ENCODE assay signal across 8 mouse cellular contexts in genomic region chr12:110888606-110889005, GRCm38 (mm10). TPM values are rescaled to one million over a fixed set of nuclear protein-coding genes. Genes with fewer than 3 reads are reported as not detected.
A peak's percentile ranks its signal among the peaks of the same experiment; 100 is the strongest.
DNase-seq lines count a peak whose midpoint lies in the region; ATAC-seq and TF ChIP-seq lines count a peak whose summit lies in the region.

No protein-coding gene starts in this region.

- no peak for TF ChIP-seq CTCF in heart, postnatal 0 days (IDR thresholded peaks at IDR 0.05; ENCODE audit: low read depth)
- no peak for TF ChIP-seq CTCF in E14TG2a.4 (conservative IDR thresholded peaks at IDR 0.05; ENCODE audit: low read length)

- H3K4me2 ChIP-seq in heart, postnatal 0 days (ENCODE audit: low read depth, low read length), result peak overlapping the region; percentile 89
- H3K4me2 ChIP-seq in embryonic facial prominence, embryonic 12.5 days (replicated peaks), result peak overlapping the region; percentile 92
- H3K4me2 ChIP-seq in limb, embryonic 11.5 days (ENCODE audit: low read depth, severe bottlenecking), result peak overlapping the region; percentile 90
- peak overlapping the region; percentile 98 for H3K4me2 ChIP-seq in neural tube, embryonic 13.5 days

- 0 out of 2 replicates have a peak, but pooled peaks cover 8% of the 10 kb centered on the region for H3K4me1 ChIP-seq in heart, postnatal 0 days (ENCODE audit: control insufficient read depth, insufficient read depth)
- peaks cover 44% of the 10 kb centered on the region for H3K4me1 ChIP-seq in E14TG2a.4 (replicated peaks; ENCODE audit: low read depth, low read length)
- peaks cover 17% of the 10 kb centered on the region; the same call in 1 of the 2 replicates for H3K4me1 ChIP-seq in embryonic facial prominence, embryonic 12.5 days
- H3K4me1 ChIP-seq in limb, embryonic 11.5 days (ENCODE audit: control insufficient read depth, insufficient read depth, low read length), result peaks cover 2% of the 10 kb centered on the region; the same call in 1 of the 2 replicates
- H3K4me1 ChIP-seq in neural tube, embryonic 13.5 days (replicated peaks), result peaks cover 22% of the 10 kb centered on the region

- H3K27me3 ChIP-seq in heart, postnatal 0 days (ENCODE audit: control insufficient read depth, insufficient read depth, low read length), result no peaks in the 10 kb centered on the region
- peaks cover 5% of the 10 kb centered on the region for H3K27me3 ChIP-seq in E14TG2a.4 (ENCODE audit: insufficient read depth, low read length)
- H3K27me3 ChIP-seq in embryonic facial prominence, embryonic 12.5 days, result no peaks in the 10 kb centered on the region
- no peaks in the 10 kb centered on the region for H3K27me3 ChIP-seq in limb, embryonic 11.5 days (ENCODE audit: control insufficient read depth, insufficient read depth, low read length)
- no peaks in the 10 kb centered on the region for H3K27me3 ChIP-seq in neural tube, embryonic 13.5 days

- H3K9me3 ChIP-seq in heart, postnatal 0 days (replicated peaks; ENCODE audit: control insufficient read depth, low read length), result no peaks in the 10 kb centered on the region
- H3K9me3 ChIP-seq in E14TG2a.4 (ENCODE audit: low read length), result no peaks in the 10 kb centered on the region
- H3K9me3 ChIP-seq in embryonic facial prominence, embryonic 12.5 days, result no peaks in the 10 kb centered on the region
- H3K9me3 ChIP-seq in limb, embryonic 11.5 days (ENCODE audit: control insufficient read depth, low read length), result no peaks in the 10 kb centered on the region
- no peaks in the 10 kb centered on the region for H3K9me3 ChIP-seq in neural tube, embryonic 13.5 days

- intact Hi-C loops in heart, postnatal 10 days (cut with DNase I), result no loop called here
- intact Hi-C loops in left cerebral cortex, postnatal 10 days (cut with DNase I), result no loop called here

- TF ChIP-seq EP300 in heart, postnatal 0 days (IDR thresholded peaks at IDR 0.05; ENCODE audit: low read depth), result no peak

- WGBS in heart, postnatal 0 days, result under 1% methylated on average over 25 of the region's 25 CpGs
- under 1% methylated on average over 25 of the region's 25 CpGs for WGBS in embryonic facial prominence, embryonic 12.5 days
- under 1% methylated on average over 25 of the region's 25 CpGs for WGBS in limb, embryonic 11.5 days
- 1% methylated on average over 25 of the region's 25 CpGs for WGBS in neural tube, embryonic 13.5 days

- H3K9ac ChIP-seq in heart, postnatal 0 days (replicated peaks; ENCODE audit: low read depth, low read length), result peak overlapping the region; percentile 70
- peak overlapping the region; percentile 75 for H3K9ac ChIP-seq in embryonic facial prominence, embryonic 12.5 days
- peak overlapping the region; percentile 82 for H3K9ac ChIP-seq in limb, embryonic 11.5 days (ENCODE audit: low read length)
- peak overlapping the region; percentile 92 for H3K9ac ChIP-seq in neural tube, embryonic 13.5 days

- peak; percentile 20 for ATAC-seq in heart, postnatal 0 days (ENCODE audit: insufficient read depth, low read depth)
- ATAC-seq in embryonic facial prominence, embryonic 12.5 days (ENCODE audit: insufficient number of reproducible peaks, insufficient read depth, low FRiP score, low TSS enrichment), result peak; percentile 19
- ATAC-seq in limb, embryonic 11.5 days (ENCODE audit: insufficient number of reproducible peaks, low FRiP score, low TSS enrichment, low read depth), result 0 out of 2 replicates have a peak, but pooled peaks have one; percentile 11
- peak; percentile 73 for ATAC-seq in neural tube, embryonic 13.5 days (ENCODE audit: low read depth)

- H3K36me3 ChIP-seq in heart, postnatal 0 days (replicated peaks; ENCODE audit: control insufficient read depth, insufficient read depth, low read length), result no peaks in the 10 kb centered on the region
- peaks cover 33% of the 10 kb centered on the region for H3K36me3 ChIP-seq in E14TG2a.4 (ENCODE audit: insufficient read depth, low read length)
- peaks cover 4% of the 10 kb centered on the region; the same call in 1 of the 2 replicates for H3K36me3 ChIP-seq in embryonic facial prominence, embryonic 12.5 days
- no peaks in the 10 kb centered on the region for H3K36me3 ChIP-seq in limb, embryonic 11.5 days (ENCODE audit: control insufficient read depth, insufficient read depth, low read length)
- peaks cover 2% of the 10 kb centered on the region for H3K36me3 ChIP-seq in neural tube, embryonic 13.5 days

- no peak for DNase-seq in heart, postnatal 0 days (ENCODE audit: low spot score)
- no peak for DNase-seq in heart, postnatal 10 days
- DNase-seq in limb, embryonic 11.5 days (ENCODE audit: low spot score), result no peak
- DNase-seq in spleen, postnatal 4 days (ENCODE audit: low spot score in 2 of 2), result no peak
- DNase-seq in left cerebral cortex, postnatal 10 days (ENCODE audit: extremely low spot score in 1 of 2, low spot score in 2 of 2), result no peak

- peak overlapping the region; percentile 88 for H3K4me3 ChIP-seq in heart, postnatal 0 days (ENCODE audit: low read depth, low read length)
- peak overlapping the region; percentile 95 for H3K4me3 ChIP-seq in E14TG2a.4 (replicated peaks; ENCODE audit: low read length)
- peak overlapping the region; percentile 73 for H3K4me3 ChIP-seq in embryonic facial prominence, embryonic 12.5 days
- H3K4me3 ChIP-seq in limb, embryonic 11.5 days (ENCODE audit: low read depth, low read length), result peak overlapping the region; percentile 91
- H3K4me3 ChIP-seq in neural tube, embryonic 13.5 days, result peak overlapping the region; percentile 85

- peak overlapping the region; percentile 13 for H3K27ac ChIP-seq in heart, postnatal 0 days (ENCODE audit: low read depth)
- H3K27ac ChIP-seq in embryonic facial prominence, embryonic 12.5 days, result no peak overlapping the region
- H3K27ac ChIP-seq in limb, embryonic 11.5 days (replicated peaks; ENCODE audit: low read depth, low read length), result no peak overlapping the region
- 0 out of 2 replicates have a peak overlapping the region, but pooled peaks have one; percentile 42 for H3K27ac ChIP-seq in neural tube, embryonic 13.5 days (replicated peaks)

RNA-seq across cellular contexts. Expression of gene Cinp, which starts 0.3 kb away (rescaled TPM):
- total RNA-seq in heart, postnatal 0 days (2014; rRNA removed; ENCODE audit: low replicate concordance), result 59.1 and 91.0 TPM in 2 replicates
- 44.0 and 47.8 TPM in 2 replicates for polyA plus RNA-seq in heart, postnatal 0 days (2015; fragmentation: Nextera tagmentation; extraction: Ambion mirVana)
- 10 to 100 TPM; 37.0 to 43.9 TPM for total RNA-seq in heart, postnatal 10 days (2021)
- 70.0 and 75.6 TPM in 2 replicates for polyA plus RNA-seq in embryonic facial prominence, embryonic 12.5 days (2016; fragmentation: Nextera tagmentation; extraction: Ambion mirVana)
- 83.2 and 84.8 TPM in 2 replicates for polyA plus RNA-seq in limb, embryonic 11.5 days (2014; fragmentation: Nextera tagmentation; extraction: Ambion mirVana)
- polyA plus RNA-seq in neural tube, embryonic 13.5 days (2015; fragmentation: Nextera tagmentation; extraction: Ambion mirVana), result 66.0 and 66.9 TPM in 2 replicates
- total RNA-seq in left cerebral cortex, postnatal 10 days (2021), result 100 to 1,000 TPM in 1 of 2 experiments, 10 to 100 TPM in 1; 89.1 to 106 TPM

RNA-seq across cellular contexts. Expression of gene Tecpr2, which starts 0.5 kb away (rescaled TPM):
- total RNA-seq in heart, postnatal 0 days (2014; rRNA removed; ENCODE audit: low replicate concordance), result 4.1 and 4.7 TPM in 2 replicates
- polyA plus RNA-seq in heart, postnatal 0 days (2015; fragmentation: Nextera tagmentation; extraction: Ambion mirVana), result 1.3 and 1.4 TPM in 2 replicates
- total RNA-seq in heart, postnatal 10 days (2021), result 1 to 10 TPM; 5.2 to 6.3 TPM
- polyA plus RNA-seq in embryonic facial prominence, embryonic 12.5 days (2016; fragmentation: Nextera tagmentation; extraction: Ambion mirVana), result 5.7 and 6.2 TPM in 2 replicates
- polyA plus RNA-seq in limb, embryonic 11.5 days (2014; fragmentation: Nextera tagmentation; extraction: Ambion mirVana), result 4.2 and 4.9 TPM in 2 replicates
- polyA plus RNA-seq in neural tube, embryonic 13.5 days (2015; fragmentation: Nextera tagmentation; extraction: Ambion mirVana), result 6.1 and 6.3 TPM in 2 replicates
- 10 to 100 TPM; 35.1 to 36.2 TPM for total RNA-seq in left cerebral cortex, postnatal 10 days (2021)

RNA-seq across cellular contexts. Expression of gene Zfp839, which starts 38.6 kb away (rescaled TPM):
- 4.1 and 6.3 TPM in 2 replicates for total RNA-seq in heart, postnatal 0 days (2014; rRNA removed; ENCODE audit: low replicate concordance)
- 2.6 and 3.2 TPM in 2 replicates for polyA plus RNA-seq in heart, postnatal 0 days (2015; fragmentation: Nextera tagmentation; extraction: Ambion mirVana)
- 1 to 10 TPM; 7.1 to 7.4 TPM for total RNA-seq in heart, postnatal 10 days (2021)
- 8.9 and 9.0 TPM in 2 replicates for polyA plus RNA-seq in embryonic facial prominence, embryonic 12.5 days (2016; fragmentation: Nextera tagmentation; extraction: Ambion mirVana)
- 4.3 and 4.8 TPM in 2 replicates for polyA plus RNA-seq in limb, embryonic 11.5 days (2014; fragmentation: Nextera tagmentation; extraction: Ambion mirVana)
- 3.9 and 4.3 TPM in 2 replicates for polyA plus RNA-seq in neural tube, embryonic 13.5 days (2015; fragmentation: Nextera tagmentation; extraction: Ambion mirVana)
- total RNA-seq in left cerebral cortex, postnatal 10 days (2021), result 1 to 10 TPM; 8.6 to 8.9 TPM

RNA-seq across cellular contexts. Expression of gene Mok, which starts 47.9 kb away (rescaled TPM):
- total RNA-seq in heart, postnatal 0 days (2014; rRNA removed; ENCODE audit: low replicate concordance), result 3.1 and 7.4 TPM in 2 replicates
- polyA plus RNA-seq in heart, postnatal 0 days (2015; fragmentation: Nextera tagmentation; extraction: Ambion mirVana), result 2.2 and 2.3 TPM in 2 replicates
- under 1 TPM; 0.57 to 0.62 TPM for total RNA-seq in heart, postnatal 10 days (2021)
- 6.2 and 7.2 TPM in 2 replicates for polyA plus RNA-seq in embryonic facial prominence, embryonic 12.5 days (2016; fragmentation: Nextera tagmentation; extraction: Ambion mirVana)
- polyA plus RNA-seq in limb, embryonic 11.5 days (2014; fragmentation: Nextera tagmentation; extraction: Ambion mirVana), result 5.9 and 7.1 TPM in 2 replicates
- 10.8 and 11.7 TPM in 2 replicates for polyA plus RNA-seq in neural tube, embryonic 13.5 days (2015; fragmentation: Nextera tagmentation; extraction: Ambion mirVana)
- 10 to 100 TPM; 11.9 to 13.5 TPM for total RNA-seq in left cerebral cortex, postnatal 10 days (2021)

Comparison
In these comparisons a context has a peak if more than half of its experiments do, and no peak if none do; other contexts are left out.
1. ATAC-seq: peak in every context shown above with its lines; median percentile 73 in neural tube, embryonic 13.5 days; 20 in heart, postnatal 0 days; 19 in embryonic facial prominence, embryonic 12.5 days; 11 in limb, embryonic 11.5 days.
2. H3K27ac ChIP-seq: peak in heart, postnatal 0 days (single experiment) and neural tube, embryonic 13.5 days (single experiment); none in embryonic facial prominence, embryonic 12.5 days (single experiment) and limb, embryonic 11.5 days (single experiment).
3. Peak in every context shown above with its lines, with median percentiles within 50 percentile points of each other: H3K4me2 ChIP-seq, H3K4me3 ChIP-seq and H3K9ac ChIP-seq.